Mouse (Mus musculus): ENCODE measurements around the gene Acot11.
A peak's percentile ranks its signal among the peaks of the same experiment; 100 is the strongest.
"Not testable (repeated sequence)": the region's sequence is repeated elsewhere in the genome, so short reads cannot be mapped to it uniquely, and the experiment has no call there.

The Acot11 gene

DNA sequence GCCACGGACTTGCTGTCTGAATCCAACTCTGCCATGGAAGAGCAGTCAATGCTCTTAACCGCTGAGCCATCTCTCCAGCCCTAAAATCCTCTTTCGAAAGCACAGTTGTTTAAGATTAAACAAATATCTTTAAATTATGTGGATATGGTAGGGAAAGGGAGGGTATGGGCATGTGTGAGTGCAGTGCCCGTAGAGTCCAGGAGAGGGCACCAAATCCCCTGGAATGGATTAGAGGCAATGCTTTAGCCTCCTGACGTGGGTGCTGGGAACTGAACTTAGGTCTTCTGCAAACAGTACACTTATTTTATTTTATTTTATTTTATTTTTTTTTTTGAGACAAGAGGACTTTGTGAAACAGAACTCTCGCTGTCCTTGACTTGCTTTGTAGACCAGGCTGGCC is 5.2 kb upstream of the Acot11 start:
- DNase-seq (ENCODE audit: low spot score): no peak

DNA sequence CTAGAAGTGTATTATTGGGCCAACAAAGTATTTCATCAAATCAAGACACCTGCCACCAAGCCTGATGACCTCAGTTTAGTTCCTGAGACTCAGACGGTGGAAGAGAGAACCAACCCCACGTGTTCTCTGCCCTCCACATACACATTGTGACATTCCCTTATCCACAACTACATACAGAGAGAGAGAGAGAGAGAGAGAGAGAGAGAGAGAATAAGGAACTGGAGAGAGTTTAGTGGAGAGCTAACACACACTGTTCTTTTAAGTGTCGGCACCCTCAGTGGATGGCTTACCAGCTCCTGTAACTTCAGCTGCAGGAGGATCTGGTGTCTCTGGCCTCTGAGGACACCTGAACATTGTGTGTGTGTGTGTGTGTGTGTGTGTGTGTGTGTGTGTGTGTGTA is 2.5 kb upstream of the Acot11 start:
- DNase-seq (ENCODE audit: low spot score): no peak

DNA sequence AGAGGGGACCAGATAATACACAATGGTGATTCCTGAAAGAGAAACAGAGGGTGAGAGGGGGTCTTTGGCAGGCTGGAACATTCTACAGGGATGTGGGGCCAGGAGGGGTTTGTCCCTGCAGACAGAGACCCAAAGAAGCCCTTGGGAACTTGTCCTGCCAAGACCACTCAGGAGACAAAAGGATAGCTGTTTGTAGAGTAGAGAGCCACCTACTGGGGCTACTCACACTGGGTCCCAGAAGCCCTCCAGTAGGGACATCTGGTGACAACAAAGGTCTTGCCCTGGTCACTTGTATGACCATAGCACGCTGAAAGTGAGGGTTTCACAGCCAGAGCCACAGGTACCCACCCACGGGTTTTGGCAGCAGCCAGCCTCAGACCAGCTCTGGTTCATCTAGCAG is 1.1 kb upstream of the Acot11 start:
- no peak for DNase-seq (ENCODE audit: low spot score)

DNA sequence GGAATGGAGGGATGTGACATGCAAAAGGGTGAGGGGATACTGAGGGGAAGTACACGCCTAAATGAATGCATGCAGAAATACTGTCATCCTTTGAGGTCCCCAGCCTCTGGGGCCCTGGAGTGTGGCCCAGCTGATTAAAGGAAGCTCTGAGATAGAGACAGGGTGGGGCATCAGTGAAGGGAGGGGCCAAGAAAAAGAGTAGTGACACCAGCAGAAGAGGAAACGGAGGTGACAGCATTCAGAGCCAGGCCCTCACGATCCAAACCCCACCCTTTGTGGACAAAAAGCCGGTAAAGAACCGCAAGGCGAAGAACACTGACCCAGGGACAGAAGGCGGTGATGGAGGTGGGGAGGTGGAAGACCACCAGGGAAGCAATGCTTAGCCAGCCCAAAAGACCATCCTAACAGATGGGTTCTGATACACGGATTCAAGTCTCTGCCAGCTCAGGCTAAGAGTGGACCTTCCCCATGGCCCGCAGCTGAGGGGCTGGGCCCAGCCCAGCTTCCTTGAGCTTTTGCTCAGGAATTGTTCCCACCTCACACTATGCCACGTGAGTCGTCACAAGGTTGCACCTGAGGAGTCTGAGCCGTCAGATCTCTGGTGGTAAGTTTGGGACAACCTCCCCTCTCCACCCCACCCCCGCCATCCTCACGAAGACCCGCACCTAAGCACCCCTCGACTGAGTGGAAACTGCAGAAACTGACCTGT is 443 bp downstream of the Acot11 start:
- no peak for DNase-seq (ENCODE audit: low spot score)

DNA sequence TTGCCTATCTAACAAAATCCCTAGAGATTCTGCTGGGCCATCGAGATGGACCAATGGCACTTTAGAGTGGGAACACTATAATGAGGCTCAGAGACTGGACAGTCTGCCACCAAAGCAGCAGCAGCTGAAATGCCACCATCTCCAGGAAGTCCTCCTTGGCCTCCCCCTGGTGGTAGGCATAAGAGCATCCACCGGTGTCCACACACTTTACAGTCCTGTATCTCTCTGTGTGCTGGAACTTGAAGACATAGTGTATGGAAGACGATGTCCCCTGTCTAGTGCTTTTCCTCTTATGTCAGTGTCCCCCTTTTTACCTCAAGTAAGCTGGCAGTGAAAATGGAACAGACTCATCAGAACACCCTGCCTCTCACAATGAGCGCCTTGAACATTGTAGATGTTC is 1.0 kb downstream of the Acot11 start:
- no peak for DNase-seq (ENCODE audit: low spot score)

DNA sequence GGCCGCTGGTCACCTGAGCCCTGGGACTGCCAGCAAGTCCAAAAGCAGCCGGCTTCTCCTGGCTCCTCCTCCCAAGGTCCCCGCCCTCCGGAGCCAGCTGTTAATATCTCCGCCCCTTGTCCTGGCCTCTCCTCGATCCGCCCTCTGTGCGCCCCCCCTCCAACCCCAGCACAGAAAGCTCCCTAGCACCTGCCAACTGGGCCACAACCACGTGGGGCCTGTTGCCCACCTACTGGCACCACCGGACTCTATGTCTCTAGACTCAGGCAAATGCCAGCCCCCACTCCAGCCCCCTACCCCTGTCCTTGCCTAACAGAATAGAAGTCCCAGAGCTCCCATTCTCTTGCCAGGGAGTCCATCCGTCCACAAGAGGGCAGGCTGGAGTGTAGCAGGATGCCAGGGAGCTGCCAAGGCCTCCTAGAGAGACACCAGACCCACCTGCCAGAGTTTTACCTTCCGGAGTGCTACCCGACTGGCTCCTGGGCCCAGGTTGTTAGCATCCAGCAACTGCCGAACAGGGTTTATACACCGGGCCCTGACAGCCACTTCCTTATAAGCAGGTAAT is 4.9 kb downstream of the Acot11 start:
- peak; percentile 78 for DNase-seq (ENCODE audit: low spot score)

DNA sequence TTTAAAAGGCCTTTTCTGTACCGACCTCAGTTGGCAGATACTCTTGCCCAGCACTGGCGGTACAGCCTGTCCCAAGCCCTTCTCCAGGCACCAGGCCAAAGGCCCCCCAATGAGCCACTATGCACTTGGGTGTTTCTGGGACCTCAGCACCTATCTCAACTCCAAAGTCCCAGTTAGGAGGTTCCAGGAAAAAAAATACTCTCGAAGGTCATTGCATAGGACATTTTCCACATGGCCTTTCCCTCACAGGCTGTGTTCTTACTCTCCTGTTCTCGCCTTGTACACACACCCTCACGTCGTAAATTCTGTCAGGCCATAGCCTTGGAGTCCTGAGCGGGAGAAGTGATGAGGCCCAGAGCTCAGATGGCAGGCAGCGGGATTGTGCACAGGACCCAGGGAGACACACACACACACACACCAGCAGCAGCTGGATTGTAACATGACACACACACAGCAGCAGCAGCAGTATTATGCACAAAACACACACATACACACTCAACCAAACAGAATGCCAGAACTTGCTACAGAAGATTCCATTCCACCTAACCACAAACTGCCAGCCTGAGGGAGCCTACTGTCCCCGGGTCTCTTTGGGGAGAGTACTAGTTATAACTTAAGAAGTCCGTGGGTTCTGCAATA is 5.8 kb downstream of the Acot11 start:
- DNase-seq (ENCODE audit: low spot score): no peak

DNA sequence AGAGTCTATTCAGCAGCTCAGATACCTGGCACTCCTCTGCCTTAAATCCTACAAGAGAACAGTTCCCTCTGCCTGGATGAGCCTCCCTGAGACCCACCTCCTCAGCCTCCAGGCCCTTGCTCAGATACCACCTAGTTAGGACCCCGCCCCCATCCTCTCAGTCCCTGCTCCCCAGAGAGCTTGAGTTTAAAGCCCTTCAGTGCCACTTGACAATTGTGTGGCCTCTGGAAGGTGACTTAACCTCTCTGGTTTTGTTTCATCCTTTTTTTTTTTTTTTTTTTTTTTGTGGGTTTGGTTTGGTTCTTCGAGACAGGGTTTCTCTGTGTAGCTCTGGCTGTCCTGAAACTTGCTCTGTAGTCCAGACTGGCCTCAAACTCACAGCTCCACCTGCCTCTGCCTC is 9.5 kb downstream of the Acot11 start:
- no peak for DNase-seq (ENCODE audit: low spot score)

DNA sequence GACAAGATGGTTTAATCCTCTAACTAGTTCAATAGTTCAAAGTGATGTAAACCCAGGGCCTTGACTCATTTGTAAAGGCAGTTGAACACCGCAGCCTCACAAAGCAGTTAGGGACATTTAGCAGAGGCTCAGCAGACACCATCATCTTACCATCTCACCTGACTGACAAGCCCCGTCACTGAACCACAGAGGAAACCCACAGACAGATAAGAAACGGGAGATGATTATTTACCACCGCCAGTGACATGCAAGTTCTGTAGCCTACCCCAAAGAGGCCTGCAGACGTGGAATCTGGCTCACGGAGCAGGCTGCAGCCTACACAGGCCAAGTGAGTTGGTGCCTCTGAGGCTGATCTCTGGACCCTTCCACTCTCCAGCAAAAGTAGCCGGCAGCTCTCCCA is 10.6 kb downstream of the Acot11 start:
- no peak for DNase-seq (ENCODE audit: low spot score)

DNA sequence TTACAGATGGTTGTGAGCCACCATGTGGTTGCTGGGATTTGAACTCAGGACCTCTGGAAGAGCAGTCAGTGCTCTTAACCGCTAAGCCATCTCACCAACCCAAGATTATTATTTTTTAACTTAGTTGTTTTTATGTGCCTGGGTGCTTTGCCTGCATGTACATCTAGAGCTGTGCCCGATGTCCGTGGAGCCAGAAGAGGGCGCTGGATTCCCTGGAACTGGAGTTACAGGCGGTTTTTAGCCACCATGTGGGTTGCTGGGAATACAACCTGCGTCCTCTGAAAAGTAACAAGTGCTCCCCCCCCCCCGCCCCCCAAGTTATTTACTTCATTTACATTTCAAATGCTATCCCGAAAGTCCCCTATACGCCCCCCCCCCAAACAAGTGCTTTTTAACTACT is 11.0 kb downstream of the Acot11 start:
- DNase-seq (ENCODE audit: low spot score): not testable (repeated sequence)

DNA sequence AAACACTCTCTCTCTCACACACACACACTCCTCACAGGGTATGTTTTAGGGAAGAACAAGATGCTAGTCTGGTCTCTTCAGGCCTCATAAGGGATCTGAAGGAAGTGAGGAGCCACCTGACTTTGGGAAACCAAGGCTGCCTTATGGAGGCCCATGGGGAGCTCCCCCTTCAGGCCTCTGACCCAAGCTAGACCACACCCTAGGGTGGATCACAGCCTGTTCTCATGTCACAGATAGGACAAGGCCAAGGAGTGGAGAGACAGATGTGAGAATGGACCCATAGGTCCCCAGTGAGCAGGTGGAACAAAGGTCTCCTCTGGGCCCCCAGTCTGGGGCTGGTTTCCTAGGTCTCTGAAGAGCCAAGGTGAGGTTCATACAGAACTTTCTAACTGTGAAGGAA is 12.5 kb downstream of the Acot11 start:
- no peak for DNase-seq (ENCODE audit: low spot score)

DNA sequence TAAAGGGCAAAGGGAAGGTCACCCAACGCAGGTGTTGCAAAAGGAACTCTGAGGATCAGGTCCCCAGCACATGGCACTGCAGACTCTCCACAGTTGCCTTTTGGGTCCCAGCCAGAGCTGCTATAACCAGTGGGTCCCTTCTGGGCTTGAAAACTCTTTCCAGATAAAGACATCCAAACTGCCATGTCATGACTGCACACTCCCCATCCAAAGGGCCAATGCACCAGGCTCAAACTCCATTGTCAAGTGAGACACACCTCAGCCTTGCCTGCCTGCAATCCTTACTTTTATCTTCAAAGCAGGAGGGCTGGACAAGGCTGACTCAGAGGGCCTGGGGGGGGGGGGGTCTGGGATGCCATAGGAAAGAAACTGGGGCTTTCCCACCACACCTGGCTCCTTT is 13.9 kb downstream of the Acot11 start:
- DNase-seq (ENCODE audit: low spot score): no peak

DNA sequence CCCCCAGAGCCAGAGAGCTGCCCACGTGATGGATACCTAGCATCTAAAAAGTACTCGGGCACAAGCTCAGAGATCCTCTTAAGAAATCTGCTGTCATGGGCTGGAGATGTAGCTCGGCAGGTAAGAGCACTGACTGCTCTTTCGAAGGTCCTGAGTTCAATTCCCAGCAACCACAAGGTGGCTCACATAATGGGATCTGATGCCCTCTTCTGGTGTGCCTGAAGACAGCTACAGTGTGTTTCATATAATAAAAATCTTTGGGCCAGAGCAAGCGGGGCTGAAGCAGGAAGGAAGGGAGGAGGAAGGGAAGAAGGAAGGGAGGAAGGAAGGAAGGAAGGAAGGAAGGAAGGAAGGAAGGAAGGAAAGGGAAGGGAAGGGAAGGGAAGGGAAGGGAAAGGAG is 14.6 kb downstream of the Acot11 start:
- DNase-seq (ENCODE audit: low spot score): not testable (repeated sequence)

DNA sequence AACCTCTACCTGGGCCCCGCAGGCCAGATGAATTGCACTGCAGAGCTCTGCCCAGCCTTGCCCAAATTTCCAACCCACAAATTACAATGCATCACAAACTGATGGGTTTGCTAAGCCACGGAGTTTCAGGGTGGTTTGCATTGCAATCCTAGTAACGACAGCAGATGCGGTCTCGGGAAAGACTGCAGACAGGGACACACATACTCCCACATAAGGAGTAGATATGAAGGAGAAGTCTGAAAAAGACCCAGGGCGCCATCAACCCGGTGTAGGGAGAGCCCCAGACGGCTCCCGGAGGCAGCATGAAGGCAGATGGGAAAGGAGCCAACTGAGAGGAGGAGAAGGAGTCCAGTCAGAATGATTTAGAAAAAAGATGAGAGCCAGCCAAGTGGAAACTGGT is 15.1 kb downstream of the Acot11 start:
- DNase-seq (ENCODE audit: low spot score): no peak

DNA sequence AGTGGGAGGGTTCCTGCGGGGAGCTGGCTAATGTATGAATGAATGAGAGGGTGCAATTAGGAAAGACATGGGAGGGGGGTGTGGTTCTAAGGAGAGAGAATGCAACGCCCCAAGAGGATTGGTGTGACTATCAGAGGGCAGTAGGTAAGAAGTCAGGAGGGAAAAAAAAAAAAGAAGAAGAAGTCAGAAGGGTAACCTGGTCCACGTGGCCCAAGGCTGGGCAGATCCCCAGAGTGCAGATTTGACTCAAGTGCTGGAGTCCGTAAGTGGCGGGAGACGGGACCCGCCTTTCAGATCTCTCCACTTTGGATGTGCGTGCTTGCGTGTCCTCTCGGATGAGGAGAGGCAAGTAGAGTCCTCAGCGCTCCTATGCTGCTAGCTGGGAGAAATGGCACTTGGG is 16.2 kb downstream of the Acot11 start:
- DNase-seq (ENCODE audit: low spot score): no peak

DNA sequence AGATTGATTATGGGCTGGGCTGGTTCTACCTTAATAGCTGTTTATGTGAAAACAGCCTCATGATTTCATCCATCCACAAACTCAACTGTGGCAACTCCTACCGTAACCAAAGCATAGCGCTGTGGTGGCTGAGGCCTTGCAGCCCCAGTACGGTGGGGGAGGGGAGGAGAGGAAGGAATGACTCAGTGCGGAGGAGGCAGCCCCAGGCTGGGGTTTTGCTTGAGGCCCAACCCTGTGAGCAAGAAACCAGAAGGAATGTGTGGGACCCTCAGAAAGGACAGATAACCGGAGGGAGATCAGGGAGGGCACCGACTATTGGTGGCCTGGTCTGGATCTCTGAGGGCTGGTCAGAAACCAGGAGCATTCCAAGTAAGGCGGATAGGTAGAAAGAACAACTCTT is 17.0 kb downstream of the Acot11 start:
- DNase-seq (ENCODE audit: low spot score): peak; percentile 27

DNA sequence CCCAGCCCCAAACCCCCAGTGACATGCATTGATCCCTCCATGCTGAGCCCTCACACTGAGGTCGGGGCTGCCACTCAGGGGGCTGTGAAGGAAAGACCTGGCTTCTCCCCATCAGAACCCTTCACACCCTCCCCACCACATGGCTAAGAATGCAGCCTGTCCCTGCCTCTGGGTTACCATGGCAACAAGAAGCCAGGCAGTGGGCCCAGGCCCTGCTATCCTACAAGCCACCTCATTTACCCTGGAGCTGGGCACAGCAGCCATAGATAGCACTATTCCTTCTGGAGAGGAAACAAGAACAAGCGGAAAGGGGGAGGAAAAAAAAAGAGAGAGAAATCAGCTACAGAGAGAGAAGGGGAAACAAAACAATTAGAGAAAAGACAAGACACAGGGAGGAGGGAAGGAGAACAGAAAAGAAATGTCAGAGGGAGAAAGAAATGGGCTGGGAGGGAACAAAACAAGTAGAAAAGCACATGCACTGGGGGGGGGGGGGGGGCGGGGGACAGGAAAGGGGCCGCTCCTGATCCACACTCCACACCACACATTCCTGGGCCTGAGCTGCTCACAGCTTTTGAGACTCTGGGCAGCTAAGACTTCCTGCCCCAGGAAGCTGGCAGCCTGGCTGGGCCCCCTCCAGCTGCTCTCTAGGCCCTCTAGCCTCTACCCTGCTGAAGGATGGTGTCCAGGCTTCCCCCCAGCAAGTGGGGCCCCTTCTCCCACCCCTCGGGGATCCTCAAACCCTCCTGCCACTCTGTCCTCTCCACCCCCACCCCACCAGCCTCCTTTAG is 18.9 kb downstream of the Acot11 start:
- DNase-seq (ENCODE audit: low spot score): peak; percentile 37

DNA sequence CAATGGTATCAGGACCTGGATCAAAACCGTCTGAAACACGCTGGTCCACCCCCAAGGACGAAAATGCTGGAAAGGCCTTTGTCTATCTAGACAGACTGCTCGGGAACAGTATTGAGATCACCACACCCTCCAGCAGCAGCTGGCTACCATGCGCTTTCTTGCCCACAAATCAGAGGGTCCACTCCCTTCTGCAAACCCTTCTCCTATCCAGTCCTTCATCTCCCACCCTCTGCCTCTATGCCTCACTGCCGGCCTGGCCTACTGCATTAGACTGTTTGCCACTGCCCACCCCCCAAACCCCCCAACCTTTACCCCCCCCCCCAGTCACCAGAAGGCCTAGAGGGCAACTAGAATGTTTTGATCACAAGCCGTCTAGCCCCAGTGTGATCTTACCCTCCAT is 19.5 kb downstream of the Acot11 start:
- DNase-seq (ENCODE audit: low spot score): no peak

DNA sequence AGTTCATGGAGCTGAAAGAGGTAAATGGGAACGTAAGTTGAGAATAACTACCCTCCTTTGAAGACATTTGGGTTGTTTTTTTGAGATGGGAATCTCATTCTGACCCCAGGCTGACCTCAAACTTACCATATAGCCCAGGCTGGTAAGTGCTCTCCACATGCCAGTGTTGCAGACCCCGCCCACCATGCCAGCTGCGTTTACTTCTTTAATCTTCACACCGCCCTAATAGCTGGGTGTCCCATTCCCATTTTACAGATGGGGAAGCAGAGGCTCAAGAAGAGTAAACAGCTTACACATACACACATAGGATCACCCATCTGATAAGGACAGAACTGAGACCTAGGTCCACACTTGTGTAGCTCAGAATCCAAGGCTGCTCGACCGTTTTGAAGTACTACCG is 20.0 kb downstream of the Acot11 start:
- no peak for DNase-seq (ENCODE audit: low spot score)

DNA sequence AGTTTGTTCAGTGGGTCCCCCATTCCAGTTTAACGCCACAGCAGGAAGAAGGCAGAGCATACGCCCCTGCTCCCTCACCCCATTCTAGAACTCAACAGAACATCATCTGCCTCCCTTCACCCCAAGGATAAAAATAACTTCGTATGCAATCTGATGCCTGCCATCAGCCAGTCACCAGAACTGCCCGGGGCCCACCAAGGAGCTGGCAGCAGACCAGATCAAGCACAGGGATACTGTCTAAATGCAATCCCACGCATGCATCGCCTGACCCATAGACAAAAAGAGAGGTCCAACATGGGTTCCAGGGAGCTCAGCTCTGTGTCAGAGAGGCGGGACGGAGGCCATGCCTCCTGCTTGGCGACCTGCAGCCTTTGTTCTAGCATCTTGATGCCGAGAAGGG is 21.7 kb downstream of the Acot11 start:
- no peak for DNase-seq (ENCODE audit: low spot score)

DNA sequence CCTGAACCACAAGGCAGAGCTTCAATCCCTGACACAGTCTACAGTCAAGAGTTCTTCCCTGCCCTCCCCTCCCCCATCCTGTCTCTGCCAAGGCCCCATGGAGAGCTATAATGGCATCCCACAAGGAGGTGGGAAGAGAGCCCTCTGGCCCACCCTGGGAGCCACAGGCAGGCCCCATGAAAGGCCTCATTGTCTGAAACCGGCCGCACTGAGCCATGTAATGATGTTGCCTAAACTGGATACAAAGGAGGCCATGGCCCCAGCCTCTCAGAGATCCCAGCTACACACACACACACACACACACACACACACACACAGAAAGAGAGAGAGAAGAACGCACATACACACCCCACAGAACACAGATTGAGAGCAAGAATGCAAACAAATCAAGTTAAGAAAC is 24.8 kb downstream of the Acot11 start:
- no peak for DNase-seq (ENCODE audit: low spot score)

DNA sequence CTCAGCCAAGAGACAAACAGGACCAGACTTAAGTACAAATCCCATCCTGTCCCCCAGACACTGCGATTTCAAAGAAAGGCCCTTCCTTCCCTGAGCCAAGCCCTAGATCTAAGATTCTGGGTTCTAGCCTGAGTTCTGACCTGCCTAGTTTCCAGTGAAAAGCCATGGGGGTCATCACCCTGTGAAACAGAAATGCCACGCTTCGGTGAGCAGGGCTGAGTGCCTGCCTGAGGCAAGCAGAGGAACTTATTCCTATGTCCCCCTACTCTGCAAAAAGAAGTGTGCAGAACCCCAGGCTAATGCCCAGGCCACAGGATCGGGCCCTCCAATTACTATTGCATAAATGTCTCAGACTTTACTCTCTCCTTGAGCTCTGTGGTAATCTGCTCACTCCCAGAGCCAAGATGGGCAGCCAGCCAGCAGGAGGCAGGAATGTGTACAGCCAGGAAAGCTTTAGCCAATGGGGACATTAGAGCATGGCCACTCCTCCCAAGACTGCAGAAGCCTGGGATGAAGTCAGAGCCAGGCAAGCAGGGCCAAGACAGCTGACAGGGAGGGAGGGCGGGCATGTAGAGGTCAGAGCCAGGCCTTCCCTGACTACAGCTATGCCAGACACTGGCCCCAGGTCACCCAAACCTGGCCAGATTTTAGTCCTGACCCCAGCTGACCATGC is 26.5 kb downstream of the Acot11 start:
- DNase-seq (ENCODE audit: low spot score): peak; percentile 94

Data from ovary, postnatal 36 days (tissue).